ENCODE assay signal across 11 mouse cellular contexts in genomic region chr10:115493778-115494141, GRCm38 (mm10).
A peak's percentile ranks its signal among the peaks of the same experiment; 100 is the strongest.
DNase-seq lines count a peak whose midpoint lies in the region; ATAC-seq and TF ChIP-seq lines count a peak whose summit lies in the region.
"Had no signal": no experiment of that assay in that cellular context is flagged by ENCODE, and none has a peak within 500 bp of the region (broad histone marks: within the 10 kb centered on the region; RNA-seq: fewer than 3 reads in every experiment).

No protein-coding gene starts in this region.

- no peaks in the 10 kb centered on the region for H3K9me3 ChIP-seq in kidney, embryonic 15.5 days (replicated peaks)
- H3K9me3 ChIP-seq in embryonic facial prominence, embryonic 15.5 days (replicated peaks): 0 out of 2 replicates have a peak, but pooled peaks cover 5% of the 10 kb centered on the region
- H3K9me3 ChIP-seq in hindbrain, postnatal 0 days (ENCODE audit: low read length): no peaks in the 10 kb centered on the region
- no peaks in the 10 kb centered on the region for H3K9me3 ChIP-seq in midbrain, postnatal 0 days (ENCODE audit: low read length)

- H3K9ac ChIP-seq in kidney, embryonic 15.5 days: no peak overlapping the region
- no peak overlapping the region for H3K9ac ChIP-seq in embryonic facial prominence, embryonic 15.5 days
- no peak overlapping the region for H3K9ac ChIP-seq in hindbrain, postnatal 0 days (replicated peaks; ENCODE audit: low read length)
- H3K9ac ChIP-seq in midbrain, postnatal 0 days (replicated peaks; ENCODE audit: low read length, poor library complexity, severe bottlenecking): 0 out of 2 replicates have a peak overlapping the region, but pooled peaks have one; percentile 2

- H3K27me3 ChIP-seq in kidney, embryonic 15.5 days: no peaks in the 10 kb centered on the region
- no peaks in the 10 kb centered on the region for H3K27me3 ChIP-seq in embryonic facial prominence, embryonic 15.5 days
- no peaks in the 10 kb centered on the region for H3K27me3 ChIP-seq in hindbrain, postnatal 0 days (ENCODE audit: insufficient read depth, low read length)
- H3K27me3 ChIP-seq in midbrain, postnatal 0 days (ENCODE audit: insufficient read depth, low read length): no peaks in the 10 kb centered on the region

- no peak for DNase-seq in kidney, postnatal 25 days
- DNase-seq in hindbrain, postnatal 0 days (ENCODE audit: low spot score): no peak
- DNase-seq in midbrain, postnatal 0 days (ENCODE audit: low spot score): no peak
- DNase-seq in layer of hippocampus, postnatal 36 days: no peak
- no peak for DNase-seq in cerebellum, postnatal 4 days (ENCODE audit: low spot score in 2 of 2)
- DNase-seq: lung, postnatal 4 days; right cerebral cortex, postnatal 4 days; thymus, adult 2 months had no signal

- TF ChIP-seq CTCF in hindbrain, postnatal 0 days (IDR thresholded peaks at IDR 0.05; ENCODE audit: low read depth): no peak
- TF ChIP-seq CTCF in midbrain, postnatal 0 days (IDR thresholded peaks at IDR 0.05): no peak

- H3K4me1 ChIP-seq in kidney, embryonic 15.5 days: peaks cover 12% of the 10 kb centered on the region
- peaks cover 10% of the 10 kb centered on the region for H3K4me1 ChIP-seq in embryonic facial prominence, embryonic 15.5 days
- no peaks in the 10 kb centered on the region for H3K4me1 ChIP-seq in hindbrain, postnatal 0 days (ENCODE audit: insufficient read depth, low read length)
- H3K4me1 ChIP-seq in midbrain, postnatal 0 days (ENCODE audit: insufficient read depth, low read length): no peaks in the 10 kb centered on the region

- 12% methylated on average over 7 of the region's 7 CpGs for WGBS in kidney, embryonic 15.5 days
- WGBS in embryonic facial prominence, embryonic 15.5 days: 5% methylated on average over 7 of the region's 7 CpGs
- WGBS in hindbrain, postnatal 0 days: 17% methylated on average over 7 of the region's 7 CpGs
- WGBS in midbrain, postnatal 0 days: 6% methylated on average over 7 of the region's 7 CpGs

- H3K4me2 ChIP-seq in kidney, embryonic 15.5 days: peak overlapping the region; percentile 46
- 0 out of 2 replicates have a peak overlapping the region, but pooled peaks have one; percentile 21 for H3K4me2 ChIP-seq in embryonic facial prominence, embryonic 15.5 days (replicated peaks)
- H3K4me2 ChIP-seq in hindbrain, postnatal 0 days (ENCODE audit: low read depth, low read length): peak overlapping the region; percentile 47
- H3K4me2 ChIP-seq in midbrain, postnatal 0 days (ENCODE audit: low read depth, low read length, poor library complexity, severe bottlenecking): peak overlapping the region; percentile 39

- no peaks in the 10 kb centered on the region for H3K36me3 ChIP-seq in kidney, embryonic 15.5 days
- H3K36me3 ChIP-seq in embryonic facial prominence, embryonic 15.5 days: no peaks in the 10 kb centered on the region
- H3K36me3 ChIP-seq in hindbrain, postnatal 0 days (ENCODE audit: insufficient read depth, low read length): no peaks in the 10 kb centered on the region
- no peaks in the 10 kb centered on the region for H3K36me3 ChIP-seq in midbrain, postnatal 0 days (ENCODE audit: insufficient read depth, low read length)

- H3K27ac ChIP-seq in kidney, embryonic 15.5 days: no peak overlapping the region
- no peak overlapping the region for H3K27ac ChIP-seq in embryonic facial prominence, embryonic 15.5 days (replicated peaks)
- no peak overlapping the region for H3K27ac ChIP-seq in hindbrain, postnatal 0 days
- H3K27ac ChIP-seq in midbrain, postnatal 0 days (ENCODE audit: low read depth, low read length): no peak overlapping the region

- peak; percentile 52; the same call in 1 of the 2 replicates for ATAC-seq in kidney, embryonic 15.5 days (replicated peaks; ENCODE audit: low FRiP score)
- ATAC-seq in embryonic facial prominence, embryonic 15.5 days (ENCODE audit: insufficient number of reproducible peaks, low FRiP score, low TSS enrichment, low read depth): no peak
- no peak for ATAC-seq in hindbrain, postnatal 0 days
- ATAC-seq in midbrain, postnatal 0 days (ENCODE audit: low FRiP score): no peak
- ATAC-seq: activated CD4-positive, CD25-positive, alpha-beta regulatory T cell, adult 4 months had no signal

- H3K4me3 ChIP-seq in kidney, embryonic 15.5 days (replicated peaks): 0 out of 2 replicates have a peak overlapping the region, but pooled peaks have one; percentile 11
- H3K4me3 ChIP-seq in embryonic facial prominence, embryonic 15.5 days (replicated peaks): no peak overlapping the region
- H3K4me3 ChIP-seq in hindbrain, postnatal 0 days (ENCODE audit: low read length): peak overlapping the region; percentile 17; the same call in 1 of the 2 replicates
- peak overlapping the region; percentile 9; the same call in 1 of the 2 replicates for H3K4me3 ChIP-seq in midbrain, postnatal 0 days (ENCODE audit: low read depth, low read length)
